Mouse (Mus musculus): ENCODE results near the gene Rybp.

The Rybp gene

GRCm38 (mm10) chr6:100188883-100189743, 98.2 kb downstream of the Rybp start:
- DNase-seq (ENCODE audit: low spot score): no peak

GRCm38 (mm10) chr6:100187821-100188220, 99.5 kb downstream of the Rybp start:
- no peak for DNase-seq (ENCODE audit: low spot score)

GRCm38 (mm10) chr6:100186789-100187188, 100.5 kb downstream of the Rybp start:
- DNase-seq (ENCODE audit: low spot score): no peak

GRCm38 (mm10) chr6:100185524-100185923, 101.8 kb downstream of the Rybp start:
- no peak for DNase-seq (ENCODE audit: low spot score)

- no peak for DNase-seq (ENCODE audit: low spot score)
Measured at GRCm38 (mm10) chr6:100183344-100183743, 103.9 kb downstream of the Rybp start.

DNA sequence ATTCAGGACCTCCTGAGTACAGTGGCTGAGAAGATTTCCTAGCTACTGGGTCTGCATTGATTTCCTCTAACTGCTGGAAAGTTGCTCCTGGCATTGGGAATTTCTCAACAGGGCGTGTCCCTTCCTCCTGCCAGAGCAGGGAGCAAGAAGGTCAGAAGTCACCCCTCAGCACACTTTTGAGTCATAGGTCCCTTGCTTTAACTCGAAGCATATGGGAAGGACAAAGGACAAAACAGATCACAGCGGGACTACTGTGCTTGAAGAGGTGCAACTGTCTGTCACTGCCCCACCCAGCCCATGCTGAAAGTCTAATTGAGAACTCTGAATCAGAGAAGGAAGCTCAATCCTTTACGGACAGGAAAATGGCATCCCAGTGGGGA, 106.4 kb downstream of the Rybp start:
- no peak for DNase-seq (ENCODE audit: low spot score)

DNA sequence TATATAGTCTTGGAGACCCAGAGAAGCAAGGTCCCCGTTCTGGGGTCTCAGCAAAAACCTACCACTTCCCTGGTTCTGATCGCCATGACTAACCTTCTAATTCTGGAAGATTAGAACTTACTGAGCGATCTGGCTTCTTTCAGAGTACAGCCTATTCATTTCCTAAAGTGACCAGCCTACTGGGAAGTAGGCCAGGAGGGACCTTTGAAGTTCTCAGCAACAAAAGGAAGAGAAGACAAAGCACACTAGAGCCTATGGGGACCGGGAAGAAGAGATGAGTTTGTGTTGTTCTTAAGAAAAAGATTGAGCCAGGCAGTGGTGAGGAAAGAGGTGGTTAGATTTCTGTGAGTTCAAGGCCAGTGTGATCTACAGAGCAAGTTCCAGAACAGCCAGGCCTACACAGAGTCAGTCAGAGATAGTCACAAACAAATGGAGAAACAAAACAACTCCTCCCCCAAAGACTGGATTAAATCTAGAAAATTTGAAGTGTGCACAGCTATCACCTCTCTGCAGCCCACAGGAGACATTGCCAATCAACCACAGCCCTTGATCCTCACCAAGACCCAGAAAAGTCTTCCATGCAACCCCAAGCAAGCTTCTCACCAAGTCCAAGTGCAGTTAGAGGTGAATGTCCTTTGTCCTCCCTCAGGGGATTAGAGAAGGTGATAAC, 106.9 kb downstream of the Rybp start:
- DNase-seq (ENCODE audit: low spot score): no peak

DNA sequence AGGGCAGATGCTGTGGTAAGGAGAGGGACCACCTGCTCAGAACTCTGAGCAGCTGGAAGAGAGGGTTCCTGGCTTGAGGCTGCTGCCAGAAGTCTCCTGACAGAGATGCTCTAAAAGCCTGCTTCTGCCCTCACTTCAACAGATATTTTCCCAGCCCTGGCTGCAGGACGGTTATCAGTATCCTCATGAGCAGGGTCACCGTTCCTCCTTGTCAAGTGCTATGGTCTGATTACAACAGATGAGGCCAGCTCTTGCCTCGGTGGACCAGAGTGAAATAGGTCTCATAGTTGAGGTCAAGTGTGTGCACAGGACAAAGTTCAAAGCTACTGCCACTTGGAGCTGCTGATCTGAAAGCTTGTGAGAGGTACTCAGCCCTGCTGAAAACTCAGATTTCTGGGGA, 108.5 kb downstream of the Rybp start:
- DNase-seq (ENCODE audit: low spot score): no peak

Data from left cerebral cortex, adult 11 months (tissue).